Mouse (Mus musculus): ENCODE measurements at regions not wholly inside any gene's neighbourhood (a gene's known extent, or its start where the extent isn't known, plus 50 kb on each side); places are given as distances from the start of the nearest gene placed in this dataset.

DNA sequence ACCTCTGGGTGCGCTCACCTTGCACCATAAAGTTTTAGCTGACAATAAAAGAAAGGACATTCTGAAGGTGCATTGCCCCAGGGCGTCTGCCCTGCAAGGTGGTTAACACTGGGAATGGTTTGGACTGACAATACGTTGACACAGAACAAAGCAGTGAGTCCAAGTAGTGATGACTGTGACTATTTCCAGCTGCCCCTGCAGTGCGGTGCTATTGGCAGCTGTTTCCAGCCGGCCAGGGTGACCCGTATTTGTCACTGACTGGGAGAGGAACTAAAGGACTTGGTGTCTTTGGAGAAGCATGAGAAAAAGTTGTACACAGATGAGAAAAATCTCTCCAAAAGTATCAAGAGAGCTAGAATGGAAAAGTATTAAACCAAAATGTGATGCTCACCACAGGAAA lies 52.0 kb upstream of the Vtcn1 start:
- H3K9ac ChIP-seq (ENCODE audit: low read depth, low read length), result no peak overlapping the region
- ATAC-seq, result no peak
- no peak overlapping the region for H3K4me2 ChIP-seq (replicated peaks; ENCODE audit: low read depth)
- H3K27ac ChIP-seq (ENCODE audit: low read depth, low read length), result no peak overlapping the region
- no peaks in the 10 kb centered on the region for H3K36me3 ChIP-seq (ENCODE audit: control insufficient read depth, insufficient read depth)
- no peaks in the 10 kb centered on the region; the same call in 1 of the 2 replicates for H3K4me1 ChIP-seq (replicated peaks; ENCODE audit: control insufficient read depth, insufficient read depth, low read length)
- H3K27me3 ChIP-seq (replicated peaks; ENCODE audit: control insufficient read depth, insufficient read depth, low read length), result no peaks in the 10 kb centered on the region
- no peak for TF ChIP-seq CTCF (IDR thresholded peaks at IDR 0.05; ENCODE audit: low read depth)
- WGBS, result 67% methylated on average over 6 of the region's 6 CpGs
- no peak overlapping the region for H3K4me3 ChIP-seq (ENCODE audit: low read depth, low read length)
- no peaks in the 10 kb centered on the region for H3K9me3 ChIP-seq (ENCODE audit: control insufficient read depth)

DNA sequence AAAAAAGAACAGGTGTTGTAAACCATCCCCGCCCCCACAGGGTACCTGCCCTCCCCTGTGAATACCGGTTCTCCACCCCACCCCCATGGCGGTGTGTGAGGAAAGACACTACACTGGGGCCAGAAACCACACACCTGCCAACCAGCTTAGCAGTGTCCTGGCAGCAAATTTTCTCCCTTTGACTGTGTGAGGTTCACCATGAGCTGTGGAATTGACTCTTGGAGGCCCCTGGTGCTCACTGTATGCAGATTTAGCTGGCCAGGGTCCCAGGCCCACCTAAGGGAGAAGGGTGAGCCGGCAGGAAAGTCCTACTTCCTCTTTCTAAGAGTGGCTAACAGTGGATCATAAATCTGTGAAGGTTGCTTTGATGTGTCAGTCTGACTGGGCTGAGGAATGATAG lies 53.9 kb upstream of the Vtcn1 start:
- no peaks in the 10 kb centered on the region for H3K36me3 ChIP-seq (ENCODE audit: control insufficient read depth, insufficient read depth)
- H3K4me1 ChIP-seq (replicated peaks; ENCODE audit: control insufficient read depth, insufficient read depth, low read length), result no peaks in the 10 kb centered on the region; the same call in 1 of the 2 replicates
- H3K9ac ChIP-seq (ENCODE audit: low read depth, low read length), result no peak overlapping the region
- no peak overlapping the region for H3K4me2 ChIP-seq (replicated peaks; ENCODE audit: low read depth)
- peak; percentile 67; the same call in 1 of the 2 replicates for ATAC-seq
- H3K9me3 ChIP-seq (ENCODE audit: control insufficient read depth), result no peaks in the 10 kb centered on the region
- TF ChIP-seq CTCF (IDR thresholded peaks at IDR 0.05; ENCODE audit: low read depth), result no peak
- no peak overlapping the region for H3K4me3 ChIP-seq (ENCODE audit: low read depth, low read length)
- 31% methylated on average over 4 of the region's 4 CpGs for WGBS
- no peaks in the 10 kb centered on the region for H3K27me3 ChIP-seq (replicated peaks; ENCODE audit: control insufficient read depth, insufficient read depth, low read length)
- no peak overlapping the region for H3K27ac ChIP-seq (ENCODE audit: low read depth, low read length)

DNA sequence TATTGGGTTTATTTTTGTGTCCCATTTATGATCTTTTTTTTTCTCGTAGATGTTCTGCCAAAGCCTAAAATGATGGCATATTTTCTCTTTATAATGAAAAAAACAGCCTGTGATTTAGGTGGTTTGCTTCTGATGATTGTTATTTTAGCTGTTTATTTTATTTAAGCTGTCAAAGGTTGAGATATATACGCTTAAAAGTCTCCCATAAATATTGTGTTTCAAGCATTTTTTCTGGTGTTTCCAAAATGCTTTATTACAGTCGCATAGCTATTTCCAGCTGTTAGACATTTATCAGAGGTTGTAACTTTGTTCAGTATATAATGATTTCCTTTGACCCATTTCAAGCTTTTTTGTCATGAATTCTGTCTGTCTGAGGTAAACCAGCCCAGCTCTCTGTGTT lies 54.4 kb upstream of the Vtcn1 start:
- WGBS, result 56% methylated on average over 3 of the region's 3 CpGs
- H3K9ac ChIP-seq (ENCODE audit: low read depth, low read length), result no peak overlapping the region
- no peaks in the 10 kb centered on the region; the same call in 1 of the 2 replicates for H3K4me1 ChIP-seq (replicated peaks; ENCODE audit: control insufficient read depth, insufficient read depth, low read length)
- no peak overlapping the region for H3K4me2 ChIP-seq (replicated peaks; ENCODE audit: low read depth)
- no peaks in the 10 kb centered on the region for H3K36me3 ChIP-seq (ENCODE audit: control insufficient read depth, insufficient read depth)
- no peaks in the 10 kb centered on the region for H3K9me3 ChIP-seq (ENCODE audit: control insufficient read depth)
- H3K27me3 ChIP-seq (replicated peaks; ENCODE audit: control insufficient read depth, insufficient read depth, low read length), result no peaks in the 10 kb centered on the region
- H3K27ac ChIP-seq (ENCODE audit: low read depth, low read length), result no peak overlapping the region
- no peak for ATAC-seq
- no peak for TF ChIP-seq CTCF (IDR thresholded peaks at IDR 0.05; ENCODE audit: low read depth)
- H3K4me3 ChIP-seq (ENCODE audit: low read depth, low read length), result no peak overlapping the region

DNA sequence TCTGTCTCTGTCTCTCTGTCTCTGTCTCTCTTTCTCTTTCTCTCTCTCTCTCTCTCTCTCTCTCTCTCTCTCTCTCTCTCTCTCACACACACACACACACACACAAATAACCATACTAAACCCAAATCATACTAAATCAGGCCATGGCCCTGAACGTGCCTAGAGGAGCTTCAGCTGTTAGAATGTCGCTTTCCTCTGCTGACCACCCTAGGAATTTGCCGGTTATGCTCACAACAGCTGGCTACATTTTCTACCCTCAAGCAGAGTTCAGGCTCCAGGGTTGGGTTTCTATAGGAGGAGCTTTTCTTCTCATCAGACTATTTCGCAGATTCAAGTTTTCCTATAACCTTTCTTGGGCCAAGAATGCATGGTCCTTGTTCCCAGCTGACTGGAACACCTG lies 56.1 kb upstream of the Vtcn1 start:
- Histone ChIP-seq H3K4me1 (replicated peaks; ENCODE audit: control insufficient read depth, insufficient read depth, low read length) (no peaks in the 10 kb centered on the region; the same call in 1 of the 2 replicates), H3K27me3 (replicated peaks; ENCODE audit: control insufficient read depth, insufficient read depth, low read length) (no peaks in the 10 kb centered on the region), H3K27ac (ENCODE audit: low read depth, low read length) (no peak overlapping the region), H3K36me3 (ENCODE audit: control insufficient read depth, insufficient read depth) (no peaks in the 10 kb centered on the region), H3K9ac (ENCODE audit: low read depth, low read length) (no peak overlapping the region), H3K4me3 (ENCODE audit: low read depth, low read length) (no peak overlapping the region), H3K4me2 (replicated peaks; ENCODE audit: low read depth) (no peak overlapping the region), H3K9me3 (ENCODE audit: control insufficient read depth) (no peaks in the 10 kb centered on the region)
- ATAC-seq, result no peak
- TF ChIP-seq CTCF (IDR thresholded peaks at IDR 0.05; ENCODE audit: low read depth), result no peak
- 76% methylated on average over 4 of the region's 4 CpGs for WGBS

DNA sequence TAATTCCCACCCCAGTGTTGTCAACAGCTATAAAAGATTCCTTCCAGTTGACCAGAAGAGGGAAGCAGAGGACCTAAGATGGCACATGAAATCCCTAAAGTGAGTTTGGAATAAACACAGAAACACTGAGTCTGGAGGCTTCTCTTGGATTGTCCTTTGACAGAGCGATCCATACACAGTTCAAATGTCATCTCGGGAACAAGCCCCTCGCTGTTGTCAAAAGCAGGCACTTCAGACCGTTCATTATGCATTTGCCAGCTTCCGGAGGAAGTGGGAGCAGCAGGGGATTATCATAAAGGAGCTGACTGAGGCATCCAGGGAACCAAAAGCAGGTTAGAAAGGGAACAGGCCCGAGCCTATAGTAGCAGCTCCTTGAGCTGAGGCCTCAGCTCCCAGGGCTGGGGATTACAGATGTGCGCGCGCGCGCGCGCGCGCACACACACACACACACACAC lies 57.1 kb upstream of the Vtcn1 start:
- H3K4me3 ChIP-seq (ENCODE audit: low read depth, low read length), result no peak overlapping the region
- 0 out of 2 replicates have a peak overlapping the region, but pooled peaks have one; percentile 23 for H3K9ac ChIP-seq (ENCODE audit: low read depth, low read length)
- no peak overlapping the region for H3K27ac ChIP-seq (ENCODE audit: low read depth, low read length)
- no peaks in the 10 kb centered on the region; the same call in 1 of the 2 replicates for H3K4me1 ChIP-seq (replicated peaks; ENCODE audit: control insufficient read depth, insufficient read depth, low read length)
- WGBS, result 42% methylated on average over 15 of the region's 15 CpGs
- peak; percentile 41; the same call in 1 of the 2 replicates for ATAC-seq
- H3K27me3 ChIP-seq (replicated peaks; ENCODE audit: control insufficient read depth, insufficient read depth, low read length), result no peaks in the 10 kb centered on the region
- TF ChIP-seq CTCF (IDR thresholded peaks at IDR 0.05; ENCODE audit: low read depth), result peak; percentile 83
- peak overlapping the region; percentile 44 for H3K4me2 ChIP-seq (replicated peaks; ENCODE audit: low read depth)
- no peaks in the 10 kb centered on the region for H3K36me3 ChIP-seq (ENCODE audit: control insufficient read depth, insufficient read depth)
- H3K9me3 ChIP-seq (ENCODE audit: control insufficient read depth), result no peaks in the 10 kb centered on the region

DNA sequence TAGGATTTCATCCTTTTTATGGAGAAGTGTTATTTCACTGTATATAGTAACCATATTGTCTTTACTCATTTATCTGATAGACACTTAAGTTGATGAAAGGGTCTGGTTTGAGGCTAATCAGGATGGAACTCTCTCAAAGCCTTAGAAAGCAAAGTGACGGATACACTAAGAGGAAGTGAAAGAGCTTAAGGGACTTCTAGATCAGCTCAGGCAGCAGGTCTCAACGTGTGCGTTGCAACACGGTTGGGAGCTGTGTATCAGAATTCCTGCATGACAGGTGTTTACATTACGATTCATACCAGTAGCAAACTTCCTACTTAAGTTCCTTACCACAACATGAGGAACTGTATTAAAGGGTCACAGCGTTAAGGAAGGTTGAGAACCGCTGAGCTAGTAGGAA lies 59.9 kb upstream of the Vtcn1 start:
- Histone ChIP-seq H3K9me3 (ENCODE audit: control insufficient read depth) (no peaks in the 10 kb centered on the region), H3K36me3 (ENCODE audit: control insufficient read depth, insufficient read depth) (no peaks in the 10 kb centered on the region), H3K9ac (ENCODE audit: low read depth, low read length) (no peak overlapping the region), H3K4me2 (replicated peaks; ENCODE audit: low read depth) (no peak overlapping the region), H3K27ac (ENCODE audit: low read depth, low read length) (no peak overlapping the region), H3K27me3 (replicated peaks; ENCODE audit: control insufficient read depth, insufficient read depth, low read length) (no peaks in the 10 kb centered on the region), H3K4me3 (ENCODE audit: low read depth, low read length) (no peak overlapping the region), H3K4me1 (replicated peaks; ENCODE audit: control insufficient read depth, insufficient read depth, low read length) (no peaks in the 10 kb centered on the region)
- ATAC-seq, result no peak
- 52% methylated on average over 7 of the region's 7 CpGs for WGBS
- TF ChIP-seq CTCF (IDR thresholded peaks at IDR 0.05; ENCODE audit: low read depth), result no peak

DNA sequence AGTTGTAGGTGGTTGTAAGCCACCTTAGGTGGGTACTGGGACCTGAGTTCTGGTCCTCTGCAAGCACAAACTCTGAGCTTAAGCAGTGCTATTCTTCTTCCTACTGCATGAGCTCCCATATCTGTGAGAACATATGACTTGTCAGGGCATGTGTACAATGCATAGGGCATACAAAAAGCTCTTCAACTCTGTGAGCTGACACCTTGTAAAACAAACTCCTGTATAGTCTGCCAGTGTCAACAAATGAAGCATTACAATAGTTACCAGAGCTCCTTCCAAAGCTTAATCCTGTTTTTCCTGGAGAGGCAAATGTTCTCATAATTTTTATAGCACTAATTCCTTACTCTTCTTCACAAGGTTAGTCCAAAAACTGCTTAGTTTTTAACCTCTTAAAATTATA lies 62.4 kb upstream of the Vtcn1 start:
- ATAC-seq, result no peak
- Histone ChIP-seq H3K4me2 (replicated peaks; ENCODE audit: low read depth) (no peak overlapping the region), H3K4me1 (replicated peaks; ENCODE audit: control insufficient read depth, insufficient read depth, low read length) (no peaks in the 10 kb centered on the region), H3K9ac (ENCODE audit: low read depth, low read length) (no peak overlapping the region), H3K36me3 (ENCODE audit: control insufficient read depth, insufficient read depth) (no peaks in the 10 kb centered on the region), H3K27ac (ENCODE audit: low read depth, low read length) (no peak overlapping the region), H3K4me3 (ENCODE audit: low read depth, low read length) (no peak overlapping the region), H3K9me3 (ENCODE audit: control insufficient read depth) (no peaks in the 10 kb centered on the region), H3K27me3 (replicated peaks; ENCODE audit: control insufficient read depth, insufficient read depth, low read length) (no peaks in the 10 kb centered on the region)
- no peak for TF ChIP-seq CTCF (IDR thresholded peaks at IDR 0.05; ENCODE audit: low read depth)
